Mouse (Mus musculus): ENCODE measurements around the gene Efna5.

Gene Efna5

DNA sequence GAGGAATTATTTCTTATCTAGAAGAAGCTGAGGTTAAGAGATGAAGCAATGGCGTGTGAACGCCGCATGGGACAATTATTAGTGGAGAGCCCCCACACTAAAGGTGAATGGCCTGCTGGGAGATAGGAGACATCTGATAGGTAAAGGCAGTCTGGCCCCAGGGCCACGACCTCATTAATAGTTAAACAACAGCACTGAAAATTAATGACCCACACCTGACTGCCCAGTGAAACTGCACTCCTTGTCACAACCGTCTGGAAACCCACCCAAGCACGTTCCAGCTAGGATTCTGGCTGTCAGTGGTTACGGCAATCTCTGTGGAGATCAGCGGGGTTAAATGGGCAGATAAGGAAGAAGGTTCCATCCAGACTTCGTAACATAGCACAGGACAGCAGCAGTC, 134.3 kb downstream of the Efna5 start:
- DNase-seq (ENCODE audit: extremely low spot score): no peak

- DNase-seq (ENCODE audit: extremely low spot score): no peak
Observed at GRCm38 (mm10) chr17:62745286-62745685, 135.8 kb downstream of the Efna5 start.

DNA sequence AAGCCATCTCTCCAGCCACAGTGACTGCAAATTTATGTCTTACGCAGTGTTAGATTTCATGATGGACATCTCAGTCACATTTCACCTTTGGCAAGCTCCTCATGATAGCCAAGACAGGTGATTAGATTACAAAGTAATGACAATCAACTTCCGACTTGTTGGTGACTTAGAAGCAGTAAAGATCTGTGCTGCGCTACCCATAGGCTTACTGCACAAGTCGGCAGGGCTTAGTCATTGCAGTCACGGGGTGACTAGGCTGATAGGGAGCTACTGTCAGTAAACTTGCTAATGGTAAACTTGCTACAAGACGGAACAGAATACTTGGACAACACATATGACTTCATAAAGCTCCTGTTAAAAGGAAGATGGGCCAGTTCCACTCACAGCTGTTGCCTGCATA, 136.9 kb downstream of the Efna5 start:
- DNase-seq (ENCODE audit: extremely low spot score): no peak

- DNase-seq (ENCODE audit: extremely low spot score): no peak
Observed at GRCm38 (mm10) chr17:62741702-62742101, 139.4 kb downstream of the Efna5 start.

DNA sequence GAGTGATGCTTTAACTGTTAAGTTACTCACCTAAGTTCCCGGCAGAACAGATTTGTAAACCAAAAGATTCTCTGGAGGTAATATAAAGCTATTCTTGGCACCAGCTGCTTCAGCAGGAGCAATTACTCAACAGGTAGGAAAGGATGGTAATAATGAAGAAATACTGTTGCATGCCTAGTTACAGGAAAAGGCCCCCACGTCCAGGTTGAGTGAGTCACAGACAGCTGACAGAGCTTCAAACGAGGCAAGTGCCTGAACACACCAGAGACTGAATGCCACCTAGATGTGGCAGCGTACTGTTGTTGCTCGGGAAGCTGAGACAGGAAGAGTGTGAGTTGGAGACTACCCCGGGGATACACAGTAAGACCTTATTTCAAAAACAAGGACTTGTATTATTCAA, 140.1 kb downstream of the Efna5 start:
- DNase-seq (ENCODE audit: extremely low spot score): no peak

- no peak for DNase-seq (ENCODE audit: extremely low spot score)
Observed at GRCm38 (mm10) chr17:62739993-62740392, 141.1 kb downstream of the Efna5 start.

DNA sequence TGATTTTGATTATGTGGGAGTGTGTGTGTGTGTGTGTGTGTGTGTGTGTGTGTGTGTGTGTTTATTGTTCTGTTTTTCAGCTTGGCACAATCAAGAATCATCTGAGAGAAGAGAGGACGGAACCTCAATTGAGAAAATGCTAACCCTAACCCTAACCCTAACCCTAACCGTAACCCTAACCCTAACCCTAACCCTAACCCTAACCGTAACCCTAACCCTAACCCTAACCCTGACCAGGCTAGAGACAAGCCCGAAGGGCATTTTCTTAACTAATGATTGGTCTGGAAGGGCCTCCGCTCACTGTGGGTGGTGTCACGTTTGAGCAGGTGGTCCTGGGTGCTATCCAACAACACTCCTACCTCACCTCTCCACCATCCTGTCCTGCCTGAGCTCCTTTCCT, 143.7 kb downstream of the Efna5 start:
- no peak for DNase-seq (ENCODE audit: extremely low spot score)

DNA sequence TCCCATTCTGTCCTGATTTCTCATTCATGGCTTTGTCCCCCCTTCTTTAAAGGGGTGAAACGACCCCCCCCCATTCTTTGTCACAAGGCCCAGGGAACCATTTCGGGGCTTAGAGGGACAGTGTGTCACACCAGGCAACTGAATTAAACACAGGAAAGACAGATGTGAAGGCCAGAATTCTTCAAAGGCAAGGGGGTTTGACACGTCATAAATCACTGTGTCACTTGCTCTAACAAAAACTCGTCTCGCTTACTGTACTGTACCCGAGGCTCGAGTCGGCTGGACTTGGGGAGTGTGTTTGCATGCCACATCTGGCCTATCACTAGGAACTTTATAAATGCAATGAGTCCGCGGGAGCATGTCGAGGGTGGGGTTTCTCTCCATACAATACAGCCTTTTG, 145.2 kb downstream of the Efna5 start:
- no peak for DNase-seq (ENCODE audit: extremely low spot score)

DNA sequence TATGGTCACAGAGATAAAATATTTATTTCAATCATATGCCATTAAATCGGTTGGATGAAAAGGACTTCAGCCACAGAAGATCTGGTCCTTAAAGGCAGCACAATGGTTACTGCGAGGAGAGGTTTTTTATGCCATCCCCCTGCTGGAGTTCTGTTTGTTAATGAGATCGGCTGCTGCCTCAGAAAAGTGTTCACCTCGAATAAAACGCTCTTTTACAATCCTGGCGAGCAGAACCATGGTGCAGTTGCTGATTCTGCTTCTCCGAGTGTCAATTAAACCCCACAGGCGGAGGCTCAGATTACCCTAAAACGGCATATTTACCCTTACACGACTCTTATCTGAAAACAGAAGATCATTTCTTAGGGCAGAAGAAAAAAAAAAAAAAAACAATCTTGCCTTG, 146.2 kb downstream of the Efna5 start:
- no peak for DNase-seq (ENCODE audit: extremely low spot score)

DNA sequence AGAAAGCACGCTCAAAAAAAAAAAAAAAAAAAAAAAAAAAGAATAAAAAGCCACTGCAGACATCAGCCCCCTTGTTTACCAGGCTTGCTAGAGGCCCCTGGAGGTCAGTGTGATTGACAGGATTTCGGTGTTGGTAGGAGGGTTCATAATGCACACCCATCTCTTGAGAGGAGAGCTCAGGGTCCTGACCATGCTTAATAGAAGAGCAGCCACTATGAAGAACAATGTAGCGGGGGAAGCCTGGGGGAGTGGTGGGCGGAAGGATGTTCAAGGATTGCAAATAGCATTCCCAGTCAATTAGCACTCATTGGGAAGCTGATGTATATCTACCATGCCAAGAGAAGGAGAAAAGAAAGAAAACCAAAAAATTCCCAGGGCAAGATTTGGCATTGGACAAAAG, 147.1 kb downstream of the Efna5 start:
- DNase-seq (ENCODE audit: extremely low spot score): no peak

- DNase-seq (ENCODE audit: extremely low spot score): no peak
Observed at GRCm38 (mm10) chr17:62729754-62730470, 151.2 kb downstream of the Efna5 start.

DNA sequence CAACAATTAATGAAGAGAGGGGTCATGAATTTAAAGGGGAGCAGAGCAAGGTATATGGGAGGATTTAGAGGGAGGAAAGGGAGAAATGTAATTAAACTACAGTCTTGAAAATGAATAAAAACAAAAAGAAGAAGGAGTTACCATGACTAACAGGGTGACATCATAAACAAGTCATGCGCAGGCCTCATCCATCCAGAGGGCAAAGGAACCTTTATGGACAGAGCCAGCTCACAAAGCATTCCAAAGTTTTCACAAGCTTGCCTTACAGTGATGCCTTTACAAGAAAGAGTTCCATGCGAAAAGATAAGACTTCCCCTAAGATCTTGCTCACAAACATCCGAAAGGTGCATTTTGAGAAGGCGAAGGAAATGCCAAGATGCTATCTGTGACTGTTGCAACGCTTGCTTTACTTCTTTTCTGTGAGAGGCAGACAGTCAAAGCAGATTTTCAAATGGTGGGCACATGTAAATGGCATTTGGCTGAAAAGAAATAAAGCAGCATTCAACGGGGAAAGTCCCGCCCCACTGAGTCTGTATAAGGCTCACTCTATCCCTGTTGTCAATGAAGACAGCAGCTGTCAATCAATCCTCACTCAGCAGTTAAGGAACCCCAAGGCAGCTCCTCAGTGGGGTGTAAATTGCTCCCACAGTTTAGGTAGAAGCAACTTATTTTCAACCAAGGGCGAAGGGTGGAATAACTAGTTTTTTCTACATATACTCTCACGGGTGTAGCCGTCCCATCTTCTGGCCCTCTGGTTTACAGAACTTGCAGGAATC, 152.8 kb downstream of the Efna5 start:
- no peak for DNase-seq (ENCODE audit: extremely low spot score)

- DNase-seq (ENCODE audit: extremely low spot score): no peak
Observed at GRCm38 (mm10) chr17:62726102-62726501, 155.0 kb downstream of the Efna5 start.

DNA sequence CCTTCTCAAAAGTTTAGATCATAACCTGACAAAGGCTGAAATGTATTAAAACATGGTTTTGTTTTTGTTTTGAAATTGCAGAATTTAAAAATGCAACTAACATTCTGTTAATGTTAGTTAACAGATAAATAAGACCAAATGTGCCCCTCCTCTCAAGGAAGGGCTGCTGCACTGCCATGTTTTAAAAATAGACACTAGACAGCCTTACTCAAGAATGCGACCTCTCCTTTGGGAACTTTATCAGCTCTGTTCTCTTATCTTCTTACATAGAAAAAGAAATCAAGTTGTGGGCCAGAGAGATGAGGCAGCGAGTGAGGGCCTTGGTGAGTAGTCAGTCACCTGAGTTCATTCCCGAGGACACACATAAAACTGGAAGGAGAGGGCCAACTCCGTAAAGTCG, 158.2 kb downstream of the Efna5 start:
- DNase-seq (ENCODE audit: extremely low spot score): no peak

DNA sequence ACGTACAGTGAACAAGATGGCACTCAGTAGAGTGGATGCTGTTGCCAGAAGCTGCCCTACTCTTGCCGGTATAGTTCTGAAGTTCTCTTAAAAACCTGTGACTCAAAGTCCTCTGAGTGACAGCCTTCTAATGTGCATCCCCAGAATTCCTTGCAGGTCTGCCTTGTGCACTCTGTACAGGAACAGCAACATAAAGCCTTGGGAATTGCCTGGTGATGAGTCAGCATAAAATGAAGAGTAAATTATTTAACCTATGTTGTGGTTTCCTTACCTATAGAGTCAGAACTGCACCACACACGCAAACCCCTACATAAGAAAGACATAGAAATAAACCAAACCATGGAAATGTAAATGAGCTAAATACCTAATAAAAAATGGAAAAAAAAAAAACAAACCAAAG, 159.5 kb downstream of the Efna5 start:
- no peak for DNase-seq (ENCODE audit: extremely low spot score)

DNA sequence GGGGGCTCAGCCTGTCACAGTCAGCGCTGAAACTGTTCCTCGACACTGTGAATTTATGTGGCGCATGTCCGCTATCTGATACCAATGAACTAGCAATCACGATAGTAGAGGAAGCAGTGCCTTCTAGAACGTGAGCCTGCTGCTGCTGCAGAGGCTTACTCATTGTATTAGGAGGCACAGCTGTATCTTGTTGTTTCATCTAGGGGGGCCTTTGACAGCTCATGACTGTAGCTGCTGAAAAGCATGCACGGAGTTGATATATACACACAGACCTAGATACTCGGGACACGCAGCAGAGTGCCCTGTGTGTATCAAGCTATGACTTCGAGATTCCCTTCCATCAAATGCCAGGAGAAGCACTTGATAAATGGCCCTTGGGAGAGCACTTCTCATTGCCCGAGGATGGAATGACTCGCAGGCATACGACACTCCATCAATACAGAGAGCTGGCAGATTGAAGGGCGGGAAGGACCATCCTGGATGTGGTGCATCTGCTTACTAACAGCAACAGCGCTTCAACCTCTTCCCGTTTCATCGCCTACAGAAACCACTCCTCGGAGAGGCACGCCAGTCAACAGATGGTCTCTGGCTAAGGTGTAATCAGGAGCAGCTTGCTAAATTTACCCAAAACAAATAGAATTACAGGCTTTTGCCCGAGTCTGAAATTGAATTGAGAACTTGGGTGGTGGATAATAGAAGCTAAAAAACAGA, 160.2 kb downstream of the Efna5 start:
- no peak for DNase-seq (ENCODE audit: extremely low spot score)

GRCm38 (mm10) chr17:62717426-62718131, 163.5 kb downstream of the Efna5 start:
- DNase-seq (ENCODE audit: extremely low spot score): no peak

- no peak for DNase-seq (ENCODE audit: extremely low spot score)
Observed at GRCm38 (mm10) chr17:62713455-62713854, 167.7 kb downstream of the Efna5 start.

- DNase-seq (ENCODE audit: extremely low spot score): no peak
Observed at GRCm38 (mm10) chr17:62706418-62706817, 174.7 kb downstream of the Efna5 start.

DNA sequence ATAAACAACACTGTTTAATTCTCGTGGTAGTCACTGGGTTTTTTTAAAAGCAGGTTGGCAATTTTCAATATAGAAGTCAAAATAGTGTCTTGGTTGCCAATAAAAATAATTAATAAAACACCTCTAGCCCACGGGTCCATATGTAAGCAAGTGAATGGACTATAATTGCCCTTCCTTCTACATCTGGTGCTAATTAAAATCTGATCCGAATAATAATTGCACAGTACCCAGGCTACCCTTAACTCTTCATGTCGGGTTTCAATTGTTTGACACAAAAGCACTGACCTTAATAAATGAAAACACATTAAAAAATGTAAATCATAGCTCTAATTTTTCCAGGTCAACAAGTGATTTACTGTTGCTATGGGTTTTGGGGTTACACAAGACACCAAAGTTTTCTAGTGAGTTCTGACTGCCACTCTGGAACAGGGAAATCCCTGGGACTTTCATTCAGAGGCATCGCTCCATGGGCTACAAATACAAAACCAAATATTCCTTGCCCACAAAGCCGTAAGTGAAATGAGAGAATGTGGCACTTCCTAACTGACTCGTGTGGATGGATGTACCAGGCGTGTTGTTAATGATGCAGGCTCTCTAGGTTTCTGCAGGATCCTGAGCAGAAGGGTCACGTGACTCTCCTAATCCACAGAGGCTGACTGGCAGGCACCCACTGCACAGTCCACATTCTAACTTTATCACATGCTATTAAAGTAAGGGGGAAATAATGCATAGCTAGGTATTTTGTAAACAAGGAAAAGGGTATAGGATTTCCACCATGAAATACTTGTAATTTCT, 178.9 kb downstream of the Efna5 start:
- DNase-seq (ENCODE audit: extremely low spot score): no peak

Data from embryo, embryonic 9.5 days (tissue).